Mouse (Mus musculus): ENCODE data around the gene Tent5b. TPM values are rescaled to one million over a fixed set of nuclear protein-coding genes. Genes with fewer than 3 reads are reported as not detected.

Tent5b gene
- polyA plus RNA-seq, 1 experiment, result 10.9 TPM

DNA sequence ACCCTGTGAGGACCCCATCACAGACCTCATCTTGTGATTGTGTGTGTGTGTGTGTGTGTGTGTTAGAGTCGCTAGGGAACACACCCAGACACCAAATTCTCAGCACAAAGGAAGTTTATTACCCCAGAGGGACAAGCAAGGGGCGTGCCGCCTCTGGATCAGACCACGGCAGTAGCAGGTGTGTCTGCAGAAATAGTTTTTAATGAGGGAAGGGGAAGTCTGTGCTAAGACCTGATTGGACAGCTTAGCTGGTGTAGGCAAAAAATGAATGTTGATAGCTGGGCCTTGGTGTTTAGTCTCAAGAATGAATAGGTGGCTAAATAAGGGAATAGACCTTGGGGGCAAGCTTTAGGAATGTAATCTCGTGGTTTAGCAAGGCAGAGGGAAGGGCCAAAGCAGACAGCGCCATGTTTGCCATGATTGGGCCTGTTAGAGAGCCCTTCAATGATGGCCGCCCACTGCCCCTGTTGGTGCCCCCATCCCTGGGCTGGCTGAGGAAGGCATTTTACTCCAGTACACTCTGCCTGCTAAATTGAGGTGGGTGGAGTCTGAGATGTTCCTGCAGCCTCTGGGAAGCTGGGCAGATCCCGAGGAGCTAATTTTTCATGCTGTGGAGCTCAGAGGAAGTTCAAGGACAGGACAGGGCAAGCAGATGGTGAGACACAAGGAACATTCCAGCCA, 31.1 kb upstream of the Tent5b start:
- Histone ChIP-seq H3K27ac (ENCODE audit: insufficient read depth, low read length) (no peak overlapping the region), H3K9me3 (replicated peaks; ENCODE audit: control insufficient read depth, insufficient read depth, low read length, poor library complexity, severe bottlenecking) (no peaks in the 10 kb centered on the region), H3K27me3 (ENCODE audit: control insufficient read depth, insufficient read depth, low read length, poor library complexity, severe bottlenecking) (no peaks in the 10 kb centered on the region), H3K4me1 (ENCODE audit: control insufficient read depth, insufficient read depth, low read length) (peaks cover 8% of the 10 kb centered on the region), H3K4me3 (ENCODE audit: low read depth, low read length) (no peak overlapping the region), H3K36me3 (ENCODE audit: control insufficient read depth, insufficient read depth, low read length, poor library complexity, severe bottlenecking) (no peaks in the 10 kb centered on the region), H3K9ac (ENCODE audit: low read depth, poor library complexity, severe bottlenecking) (0 out of 2 replicates have a peak overlapping the region, but pooled peaks have one; percentile 29)
- TF ChIP-seq POLR2A (IDR thresholded peaks at IDR 0.05; ENCODE audit: insufficient read depth, low read length) (no peak), EP300 (IDR thresholded peaks at IDR 0.05; ENCODE audit: insufficient read depth, low read depth, low read length) (no peak), CTCF (IDR thresholded peaks at IDR 0.05; ENCODE audit: low read depth, low read length) (no peak)

DNA sequence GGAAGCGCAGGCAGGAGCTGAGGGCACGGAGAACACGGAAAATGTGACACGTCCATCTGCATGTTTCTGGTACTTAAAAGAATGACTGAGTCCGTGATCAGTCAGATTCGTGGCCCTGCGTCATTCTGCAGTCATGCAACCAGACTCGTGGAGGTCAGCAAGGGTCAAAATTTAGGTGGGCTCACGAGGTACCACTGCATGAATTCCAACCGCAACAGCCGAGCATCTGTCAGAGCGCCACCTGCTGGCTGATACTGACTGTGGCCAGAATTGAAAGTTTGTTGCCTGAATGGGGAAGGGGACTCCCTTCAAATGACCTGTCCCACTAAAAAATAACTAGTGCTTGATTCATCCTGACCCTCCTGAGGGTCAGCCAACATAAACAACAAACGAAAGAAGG, 30.2 kb upstream of the Tent5b start:
- H3K36me3 ChIP-seq (ENCODE audit: control insufficient read depth, insufficient read depth, low read length, poor library complexity, severe bottlenecking), result no peaks in the 10 kb centered on the region
- no peaks in the 10 kb centered on the region for H3K9me3 ChIP-seq (replicated peaks; ENCODE audit: control insufficient read depth, insufficient read depth, low read length, poor library complexity, severe bottlenecking)
- no peaks in the 10 kb centered on the region for H3K27me3 ChIP-seq (ENCODE audit: control insufficient read depth, insufficient read depth, low read length, poor library complexity, severe bottlenecking)
- H3K4me1 ChIP-seq (ENCODE audit: control insufficient read depth, insufficient read depth, low read length), result peaks cover 8% of the 10 kb centered on the region
- TF ChIP-seq EP300 (IDR thresholded peaks at IDR 0.05; ENCODE audit: insufficient read depth, low read depth, low read length) (no peak), CTCF (IDR thresholded peaks at IDR 0.05; ENCODE audit: low read depth, low read length) (peak; percentile 92), POLR2A (IDR thresholded peaks at IDR 0.05; ENCODE audit: insufficient read depth, low read length) (no peak)
- H3K4me3 ChIP-seq (ENCODE audit: low read depth, low read length), result no peak overlapping the region
- H3K27ac ChIP-seq (ENCODE audit: insufficient read depth, low read length), result no peak overlapping the region
- H3K9ac ChIP-seq (ENCODE audit: low read depth, poor library complexity, severe bottlenecking), result no peak overlapping the region

DNA sequence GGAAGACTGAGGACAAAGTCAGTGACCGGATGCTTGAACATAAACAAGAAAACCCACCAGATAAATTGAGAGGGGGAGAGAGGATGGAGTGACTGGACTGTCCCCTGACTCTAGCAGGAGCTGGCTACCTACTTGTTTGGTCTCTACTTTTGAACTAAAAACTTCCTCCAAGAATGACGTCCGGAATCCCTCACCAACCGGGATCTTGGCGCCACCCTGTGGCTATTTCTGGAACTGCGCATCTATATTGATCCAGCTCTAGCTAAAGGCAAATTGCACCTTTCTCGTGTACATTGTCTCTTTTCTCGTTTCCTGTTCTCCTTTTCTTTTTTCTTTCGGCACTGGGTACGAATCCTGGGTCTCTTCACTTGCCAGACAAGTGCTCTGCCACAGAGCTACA, 28.4 kb upstream of the Tent5b start:
- Histone ChIP-seq H3K4me1 (ENCODE audit: control insufficient read depth, insufficient read depth, low read length) (peaks cover 8% of the 10 kb centered on the region), H3K9me3 (replicated peaks; ENCODE audit: control insufficient read depth, insufficient read depth, low read length, poor library complexity, severe bottlenecking) (no peaks in the 10 kb centered on the region)

DNA sequence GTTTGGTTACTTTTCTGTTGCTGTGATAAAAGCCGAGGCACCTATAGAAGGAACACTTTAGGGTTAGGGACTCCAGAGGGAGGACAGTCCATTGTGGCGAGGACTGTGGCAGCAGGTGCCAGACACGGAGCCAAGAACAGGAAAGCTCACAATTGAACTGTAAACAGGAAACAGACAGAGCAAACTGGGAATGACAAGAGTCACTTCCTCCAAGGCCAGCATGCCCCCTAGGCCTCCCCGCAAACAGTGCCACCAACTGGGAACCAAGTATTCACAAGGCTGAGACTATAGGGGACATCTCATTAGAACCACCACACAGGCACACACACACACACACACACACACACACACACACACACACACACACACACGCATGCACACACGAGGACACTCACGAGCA, 27.5 kb upstream of the Tent5b start:
- no peak for TF ChIP-seq POLR2A (IDR thresholded peaks at IDR 0.05; ENCODE audit: insufficient read depth, low read length)
- TF ChIP-seq EP300 (IDR thresholded peaks at IDR 0.05; ENCODE audit: insufficient read depth, low read depth, low read length), result no peak
- no peak for TF ChIP-seq CTCF (IDR thresholded peaks at IDR 0.05; ENCODE audit: low read depth, low read length)
- H3K36me3 ChIP-seq (ENCODE audit: control insufficient read depth, insufficient read depth, low read length, poor library complexity, severe bottlenecking), result no peaks in the 10 kb centered on the region
- no peak overlapping the region for H3K27ac ChIP-seq (ENCODE audit: insufficient read depth, low read length)
- peaks cover 8% of the 10 kb centered on the region for H3K4me1 ChIP-seq (ENCODE audit: control insufficient read depth, insufficient read depth, low read length)
- H3K9ac ChIP-seq (ENCODE audit: low read depth, poor library complexity, severe bottlenecking), result no peak overlapping the region
- H3K4me3 ChIP-seq (ENCODE audit: low read depth, low read length), result no peak overlapping the region
- H3K9me3 ChIP-seq (replicated peaks; ENCODE audit: control insufficient read depth, insufficient read depth, low read length, poor library complexity, severe bottlenecking), result no peaks in the 10 kb centered on the region
- H3K27me3 ChIP-seq (ENCODE audit: control insufficient read depth, insufficient read depth, low read length, poor library complexity, severe bottlenecking), result no peaks in the 10 kb centered on the region

More for the DNA sequence above, 28.4 kb upstream of the Tent5b start:
- Histone ChIP-seq H3K4me3 (ENCODE audit: low read depth, low read length) (no peak overlapping the region), H3K27ac (ENCODE audit: insufficient read depth, low read length) (no peak overlapping the region), H3K9ac (ENCODE audit: low read depth, poor library complexity, severe bottlenecking) (no peak overlapping the region), H3K36me3 (ENCODE audit: control insufficient read depth, insufficient read depth, low read length, poor library complexity, severe bottlenecking) (no peaks in the 10 kb centered on the region), H3K27me3 (ENCODE audit: control insufficient read depth, insufficient read depth, low read length, poor library complexity, severe bottlenecking) (no peaks in the 10 kb centered on the region)
- TF ChIP-seq EP300 (IDR thresholded peaks at IDR 0.05; ENCODE audit: insufficient read depth, low read depth, low read length) (no peak), POLR2A (IDR thresholded peaks at IDR 0.05; ENCODE audit: insufficient read depth, low read length) (no peak), CTCF (IDR thresholded peaks at IDR 0.05; ENCODE audit: low read depth, low read length) (peak; percentile 89)

DNA sequence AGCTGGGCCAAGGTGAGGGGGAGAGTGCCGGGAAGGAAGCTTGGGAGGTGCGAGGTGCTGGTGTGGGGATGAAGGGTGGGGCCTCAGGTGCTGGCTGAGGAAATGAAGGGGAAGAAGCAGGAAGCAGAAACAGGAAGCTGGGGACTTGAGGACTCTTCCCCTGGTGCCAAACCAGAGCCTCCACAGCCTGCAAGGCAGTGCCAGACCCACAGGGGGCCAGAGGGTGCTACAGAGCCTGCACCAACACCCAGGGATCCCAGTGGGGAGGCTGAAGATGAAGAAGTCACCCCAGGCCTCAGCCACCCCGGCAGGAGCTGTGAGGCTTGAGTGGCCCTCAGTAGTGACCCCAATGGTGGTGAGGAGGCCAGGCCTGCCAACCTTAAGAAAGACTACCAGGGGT, 21.9 kb upstream of the Tent5b start:
- Histone ChIP-seq H3K36me3 (ENCODE audit: control insufficient read depth, insufficient read depth, low read length, poor library complexity, severe bottlenecking) (no peaks in the 10 kb centered on the region), H3K27me3 (ENCODE audit: control insufficient read depth, insufficient read depth, low read length, poor library complexity, severe bottlenecking) (no peaks in the 10 kb centered on the region), H3K4me3 (ENCODE audit: low read depth, low read length) (no peak overlapping the region), H3K9me3 (replicated peaks; ENCODE audit: control insufficient read depth, insufficient read depth, low read length, poor library complexity, severe bottlenecking) (no peaks in the 10 kb centered on the region), H3K9ac (ENCODE audit: low read depth, poor library complexity, severe bottlenecking) (no peak overlapping the region), H3K27ac (ENCODE audit: insufficient read depth, low read length) (no peak overlapping the region), H3K4me1 (ENCODE audit: control insufficient read depth, insufficient read depth, low read length) (peaks cover 6% of the 10 kb centered on the region)
- no peak for TF ChIP-seq CTCF (IDR thresholded peaks at IDR 0.05; ENCODE audit: low read depth, low read length)
- TF ChIP-seq EP300 (IDR thresholded peaks at IDR 0.05; ENCODE audit: insufficient read depth, low read depth, low read length), result no peak
- no peak for TF ChIP-seq POLR2A (IDR thresholded peaks at IDR 0.05; ENCODE audit: insufficient read depth, low read length)

DNA sequence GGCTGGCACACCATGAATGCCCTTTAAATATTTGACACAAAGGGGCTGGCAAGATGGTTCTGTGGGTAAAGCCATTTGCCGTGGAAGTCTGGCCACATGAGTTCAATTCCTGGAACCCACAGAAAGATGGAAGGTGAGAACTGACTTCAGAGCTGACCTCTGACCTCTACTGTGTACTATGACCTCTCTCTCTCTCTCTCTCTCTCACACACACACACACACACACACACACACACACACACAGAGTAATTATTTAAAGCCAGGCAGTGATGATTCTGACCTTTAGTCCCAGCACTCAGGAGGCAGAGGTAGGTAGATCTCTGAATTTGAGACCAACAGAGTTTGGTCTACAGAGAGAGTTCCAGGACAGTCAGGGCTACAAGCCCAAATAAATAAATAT, 19.9 kb upstream of the Tent5b start:
- peaks cover 9% of the 10 kb centered on the region for H3K4me1 ChIP-seq (ENCODE audit: control insufficient read depth, insufficient read depth, low read length)
- no peaks in the 10 kb centered on the region for H3K27me3 ChIP-seq (ENCODE audit: control insufficient read depth, insufficient read depth, low read length, poor library complexity, severe bottlenecking)
- no peak overlapping the region for H3K27ac ChIP-seq (ENCODE audit: insufficient read depth, low read length)
- H3K9me3 ChIP-seq (replicated peaks; ENCODE audit: control insufficient read depth, insufficient read depth, low read length, poor library complexity, severe bottlenecking), result no peaks in the 10 kb centered on the region
- H3K9ac ChIP-seq (ENCODE audit: low read depth, poor library complexity, severe bottlenecking), result no peak overlapping the region
- no peak for TF ChIP-seq CTCF (IDR thresholded peaks at IDR 0.05; ENCODE audit: low read depth, low read length)
- no peak for TF ChIP-seq EP300 (IDR thresholded peaks at IDR 0.05; ENCODE audit: insufficient read depth, low read depth, low read length)
- no peaks in the 10 kb centered on the region for H3K36me3 ChIP-seq (ENCODE audit: control insufficient read depth, insufficient read depth, low read length, poor library complexity, severe bottlenecking)
- H3K4me3 ChIP-seq (ENCODE audit: low read depth, low read length), result no peak overlapping the region

Measured in ES-Bruce4 (cell line).